In genomic region chr4:129795861-129796260, GRCm38 (mm10) we compare ENCODE assay signal across 8 mouse cellular contexts. TPM values are rescaled to one million over a fixed set of nuclear protein-coding genes. Genes with fewer than 3 reads are reported as not detected.
DNase-seq lines count a peak whose midpoint lies in the region; ATAC-seq and TF ChIP-seq lines count a peak whose summit lies in the region.

No protein-coding gene starts in this region.

- WGBS in forebrain, embryonic 10.5 days, result 24% methylated on average over 8 of the region's 8 CpGs
- WGBS in forebrain, embryonic 11.5 days, result 26% methylated on average over 8 of the region's 8 CpGs
- 14% methylated on average over 8 of the region's 8 CpGs for WGBS in lung, postnatal 0 days
- WGBS in limb, embryonic 14.5 days, result 25% methylated on average over 8 of the region's 8 CpGs
- WGBS in stomach, embryonic 16.5 days, result 17% methylated on average over 8 of the region's 8 CpGs

- H3K4me1 ChIP-seq in forebrain, embryonic 10.5 days, result peaks cover 42% of the 10 kb centered on the region
- peaks cover 5% of the 10 kb centered on the region; the same call in 1 of the 2 replicates for H3K4me1 ChIP-seq in forebrain, embryonic 11.5 days (replicated peaks; ENCODE audit: control insufficient read depth, insufficient read depth, low read length)
- peaks cover 19% of the 10 kb centered on the region; the same call in 1 of the 2 replicates for H3K4me1 ChIP-seq in lung, postnatal 0 days (ENCODE audit: insufficient read depth, low read depth, low read length)
- peaks cover 33% of the 10 kb centered on the region for H3K4me1 ChIP-seq in limb, embryonic 14.5 days (ENCODE audit: control insufficient read depth, insufficient read depth, low read length)
- peaks cover 34% of the 10 kb centered on the region for H3K4me1 ChIP-seq in stomach, embryonic 16.5 days (ENCODE audit: control insufficient read depth, insufficient read depth, low read length)

- H3K4me2 ChIP-seq in forebrain, embryonic 11.5 days (ENCODE audit: low read depth, low read length, severe bottlenecking), result no peak overlapping the region
- H3K4me2 ChIP-seq in lung, postnatal 0 days (replicated peaks; ENCODE audit: low read depth, low read length), result peak overlapping the region; percentile 53
- peak overlapping the region; percentile 37 for H3K4me2 ChIP-seq in limb, embryonic 14.5 days (replicated peaks; ENCODE audit: low read depth, low read length, severe bottlenecking)
- H3K4me2 ChIP-seq in stomach, embryonic 16.5 days (ENCODE audit: low read depth, low read length), result peak overlapping the region; percentile 50

- no peaks in the 10 kb centered on the region for H3K9me3 ChIP-seq in forebrain, embryonic 10.5 days
- H3K9me3 ChIP-seq in forebrain, embryonic 11.5 days (ENCODE audit: control insufficient read depth, low read length), result no peaks in the 10 kb centered on the region
- no peaks in the 10 kb centered on the region for H3K9me3 ChIP-seq in lung, postnatal 0 days (ENCODE audit: low read length)
- H3K9me3 ChIP-seq in limb, embryonic 14.5 days (ENCODE audit: control insufficient read depth, low read length), result no peaks in the 10 kb centered on the region
- no peaks in the 10 kb centered on the region for H3K9me3 ChIP-seq in stomach, embryonic 16.5 days (replicated peaks; ENCODE audit: control insufficient read depth, low read length)

- TF ChIP-seq POLR2A in limb, embryonic 14.5 days (IDR thresholded peaks at IDR 0.05; ENCODE audit: borderline replicate concordance, extremely low read depth, insufficient read depth, insufficient read length), result no peak

- no peak for TF ChIP-seq EP300 in lung, postnatal 0 days (IDR thresholded peaks at IDR 0.05)

- no peak overlapping the region for H3K9ac ChIP-seq in forebrain, embryonic 11.5 days (ENCODE audit: low read length)
- no peak overlapping the region for H3K9ac ChIP-seq in lung, postnatal 0 days (replicated peaks; ENCODE audit: low read depth)
- H3K9ac ChIP-seq in limb, embryonic 14.5 days (ENCODE audit: low read depth, low read length, severe bottlenecking), result peak overlapping the region; percentile 45
- peak overlapping the region; percentile 64 for H3K9ac ChIP-seq in stomach, embryonic 16.5 days (ENCODE audit: low read length)

- H3K27ac ChIP-seq in forebrain, embryonic 10.5 days, result peak overlapping the region; percentile 85
- no peak overlapping the region for H3K27ac ChIP-seq in forebrain, embryonic 11.5 days (ENCODE audit: low read depth, low read length)
- peak overlapping the region; percentile 95 for H3K27ac ChIP-seq in lung, postnatal 0 days (ENCODE audit: low read length)
- H3K27ac ChIP-seq in limb, embryonic 14.5 days (replicated peaks; ENCODE audit: low read depth, low read length), result peak overlapping the region; percentile 92
- peak overlapping the region; percentile 95 for H3K27ac ChIP-seq in stomach, embryonic 16.5 days (ENCODE audit: low read length)

- intact Hi-C loops in left cerebral cortex, postnatal 36 days (cut with DNase I), result no loop called here

- TF ChIP-seq CTCF in lung, postnatal 0 days (IDR thresholded peaks at IDR 0.05), result no peak

- no peak for DNase-seq in forebrain, embryonic 10.5 days (ENCODE audit: extremely low spot score, low spot score)
- DNase-seq in forebrain, embryonic 11.5 days (ENCODE audit: low spot score), result no peak
- no peak for DNase-seq in lung, postnatal 0 days (ENCODE audit: low spot score)
- no peak for DNase-seq in lung, postnatal 36 days
- no peak for DNase-seq in limb, embryonic 14.5 days (ENCODE audit: low spot score)
- DNase-seq in urinary bladder, postnatal 14 days (ENCODE audit: low spot score), result no peak
- DNase-seq in left cerebral cortex, postnatal 36 days (ENCODE audit: low spot score in 2 of 2), result no peak

- peaks cover 13% of the 10 kb centered on the region; the same call in 1 of the 2 replicates for H3K27me3 ChIP-seq in forebrain, embryonic 10.5 days (ENCODE audit: poor library complexity, severe bottlenecking)
- no peaks in the 10 kb centered on the region for H3K27me3 ChIP-seq in forebrain, embryonic 11.5 days (ENCODE audit: control insufficient read depth, insufficient read depth, low read length)
- H3K27me3 ChIP-seq in lung, postnatal 0 days (replicated peaks; ENCODE audit: insufficient read depth, low read length), result no peaks in the 10 kb centered on the region
- H3K27me3 ChIP-seq in limb, embryonic 14.5 days (ENCODE audit: control insufficient read depth, insufficient read depth, low read length), result no peaks in the 10 kb centered on the region
- no peaks in the 10 kb centered on the region for H3K27me3 ChIP-seq in stomach, embryonic 16.5 days (ENCODE audit: control insufficient read depth, insufficient read depth, low read length)

- peak overlapping the region; percentile 26 for H3K4me3 ChIP-seq in forebrain, embryonic 10.5 days
- H3K4me3 ChIP-seq in forebrain, embryonic 11.5 days (ENCODE audit: low read depth, low read length), result no peak overlapping the region
- H3K4me3 ChIP-seq in lung, postnatal 0 days (ENCODE audit: low read depth, low read length), result peak overlapping the region; percentile 19; the same call in 1 of the 2 replicates
- H3K4me3 ChIP-seq in limb, embryonic 14.5 days (replicated peaks; ENCODE audit: low read length), result peak overlapping the region; percentile 6; the same call in 1 of the 2 replicates
- H3K4me3 ChIP-seq in stomach, embryonic 16.5 days (replicated peaks; ENCODE audit: low read length), result peak overlapping the region; percentile 38

- no peak for ATAC-seq in forebrain, embryonic 11.5 days (replicated peaks; ENCODE audit: low FRiP score)
- ATAC-seq in lung, postnatal 0 days, result no peak; the same call in 1 of the 2 replicates
- ATAC-seq in limb, embryonic 14.5 days (ENCODE audit: low FRiP score, low read depth), result no peak
- no peak for ATAC-seq in stomach, embryonic 16.5 days (ENCODE audit: insufficient read depth, low FRiP score)

- no peaks in the 10 kb centered on the region for H3K36me3 ChIP-seq in forebrain, embryonic 10.5 days (replicated peaks)
- H3K36me3 ChIP-seq in forebrain, embryonic 11.5 days (ENCODE audit: control insufficient read depth, insufficient read depth, low read length), result no peaks in the 10 kb centered on the region
- H3K36me3 ChIP-seq in lung, postnatal 0 days (ENCODE audit: insufficient read depth, low read length), result no peaks in the 10 kb centered on the region
- H3K36me3 ChIP-seq in limb, embryonic 14.5 days (ENCODE audit: control insufficient read depth, insufficient read depth, low read length), result no peaks in the 10 kb centered on the region
- no peaks in the 10 kb centered on the region for H3K36me3 ChIP-seq in stomach, embryonic 16.5 days (ENCODE audit: control insufficient read depth, insufficient read depth, low read length)

RNA-seq across cellular contexts. Expression of gene Ptp4a2, which starts 15.2 kb away (rescaled TPM):
- polyA plus RNA-seq in forebrain, embryonic 10.5 days (2016; fragmentation: Nextera tagmentation; extraction: Ambion mirVana), result 317 and 328 TPM in 2 replicates
- 355 and 395 TPM in 2 replicates for polyA plus RNA-seq in forebrain, embryonic 11.5 days (2014; fragmentation: Nextera tagmentation; extraction: Ambion mirVana)
- polyA plus RNA-seq in lung, postnatal 0 days (2015; fragmentation: Nextera tagmentation; extraction: Ambion mirVana), result 318 and 349 TPM in 2 replicates
- 106 and 111 TPM in 2 replicates for polyA plus RNA-seq in limb, embryonic 14.5 days (2012; rRNA removed)
- polyA plus RNA-seq in limb, embryonic 14.5 days (2014; fragmentation: Nextera tagmentation; extraction: Ambion mirVana), result 296 and 311 TPM in 2 replicates
- polyA plus RNA-seq in stomach, embryonic 16.5 days (2015; fragmentation: Nextera tagmentation; extraction: Ambion mirVana), result 277 and 329 TPM in 2 replicates
- 100 to 1,000 TPM; 119 to 127 TPM for total RNA-seq in left cerebral cortex, postnatal 36 days (2021)

RNA-seq across cellular contexts. Expression of gene Khdrbs1, which starts 53.8 kb away (rescaled TPM):
- polyA plus RNA-seq in forebrain, embryonic 10.5 days (2016; fragmentation: Nextera tagmentation; extraction: Ambion mirVana), result 148 and 151 TPM in 2 replicates
- polyA plus RNA-seq in forebrain, embryonic 11.5 days (2014; fragmentation: Nextera tagmentation; extraction: Ambion mirVana), result 183 and 185 TPM in 2 replicates
- 42.9 and 48.9 TPM in 2 replicates for polyA plus RNA-seq in lung, postnatal 0 days (2015; fragmentation: Nextera tagmentation; extraction: Ambion mirVana)
- 96.6 and 97.6 TPM in 2 replicates for polyA plus RNA-seq in limb, embryonic 14.5 days (2012; rRNA removed)
- 107 and 122 TPM in 2 replicates for polyA plus RNA-seq in limb, embryonic 14.5 days (2014; fragmentation: Nextera tagmentation; extraction: Ambion mirVana)
- 52.8 and 54.5 TPM in 2 replicates for polyA plus RNA-seq in stomach, embryonic 16.5 days (2015; fragmentation: Nextera tagmentation; extraction: Ambion mirVana)
- total RNA-seq in left cerebral cortex, postnatal 36 days (2021), result 10 to 100 TPM; 85.2 to 94.1 TPM

Comparison
In these comparisons a context has a peak if more than half of its experiments do, and no peak if none do; other contexts are left out.
1. H3K9ac ChIP-seq: peak in limb, embryonic 14.5 days (single experiment) and stomach, embryonic 16.5 days (single experiment); none in forebrain, embryonic 11.5 days (single experiment) and lung, postnatal 0 days (single experiment).